Mouse (Mus musculus): Measurements from ENCODE around the gene Wnk1. TPM values are rescaled to one million over a fixed set of nuclear protein-coding genes. Genes with fewer than 3 reads are reported as not detected.
A peak's percentile ranks its signal among the peaks of the same experiment; 100 is the strongest.
"Not testable (repeated sequence)": the region's sequence is repeated elsewhere in the genome, so short reads cannot be mapped to it uniquely, and the experiment has no call there.

The Wnk1 gene
- 59.3 and 61.0 TPM in 2 replicates for polyA plus RNA-seq (2014; fragmentation: Nextera tagmentation; extraction: Ambion mirVana)

DNA sequence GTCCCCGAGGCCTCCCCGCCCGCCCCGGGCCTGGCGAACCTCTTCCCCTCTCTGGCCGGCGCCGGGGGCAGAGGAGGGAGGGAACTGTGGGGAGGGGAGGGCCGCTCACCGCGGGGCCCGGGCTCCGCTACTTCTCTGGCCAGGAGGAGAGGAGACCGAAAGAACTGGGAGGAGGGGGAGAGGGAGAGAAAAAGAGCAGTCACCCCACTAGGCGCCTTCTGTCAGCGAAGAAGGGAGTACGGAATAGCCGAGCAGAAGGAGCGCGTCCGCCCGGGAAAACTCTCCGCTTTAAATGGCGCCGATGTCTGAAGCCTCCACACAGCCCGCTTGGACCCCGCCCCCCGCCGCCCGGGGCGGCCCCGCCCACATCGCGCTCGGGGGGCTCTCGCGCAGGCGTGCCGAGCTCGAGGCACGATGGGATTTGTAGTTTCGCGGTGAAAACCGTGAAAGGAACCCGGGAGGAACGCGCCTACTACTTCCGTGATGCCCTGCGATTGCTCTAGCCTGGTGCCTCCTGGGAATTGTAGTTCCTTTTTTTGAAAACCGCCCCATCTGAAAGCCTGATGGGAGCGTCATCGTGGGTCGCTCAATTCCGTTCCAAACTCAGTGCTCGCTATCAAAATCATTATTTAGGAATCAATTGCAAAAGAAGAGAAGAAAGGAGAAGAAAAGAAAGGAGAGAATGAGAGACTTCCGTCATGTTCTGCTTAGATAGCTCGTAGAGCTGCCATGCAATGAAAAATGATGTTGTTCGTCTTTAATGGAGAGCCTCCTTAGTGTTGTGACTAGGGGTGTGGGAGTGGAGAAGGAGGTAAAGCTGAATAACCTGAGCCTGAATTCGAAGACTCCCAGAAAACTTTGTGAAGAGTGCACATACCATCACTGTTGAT lies at the start of gene Wnk1:
TSS of gene Wnk1 (minus strand) at position 307 of the 890 bp plus-strand sequence.
- Histone ChIP-seq H3K27ac (ENCODE audit: low read depth, low read length) (peak within 1 kb of the TSS; percentile 96), H3K9ac (ENCODE audit: low read length) (peak within 1 kb of the TSS; percentile 81), H3K4me1 (ENCODE audit: control insufficient read depth, insufficient read depth, low read length) (peaks cover 16% of the 10 kb centered on the region), H3K4me2 (peak within 1 kb of the TSS; percentile 88), H3K36me3 (ENCODE audit: control insufficient read depth, insufficient read depth, low read length) (no peaks in the 10 kb centered on the region), H3K4me3 (ENCODE audit: low read depth, low read length) (peak within 1 kb of the TSS; percentile 84), H3K27me3 (ENCODE audit: control insufficient read depth, insufficient read depth, low read length) (no peaks in the 10 kb centered on the region), H3K9me3 (ENCODE audit: control insufficient read depth, low read length) (no peaks in the 10 kb centered on the region)
- WGBS, result under 1% methylated on average over 56 of the region's 59 CpGs
- DNase-seq (ENCODE audit: low spot score, missing footprints) (peak; percentile 100), ATAC-seq (ENCODE audit: low FRiP score) (peak; percentile 94)

DNA sequence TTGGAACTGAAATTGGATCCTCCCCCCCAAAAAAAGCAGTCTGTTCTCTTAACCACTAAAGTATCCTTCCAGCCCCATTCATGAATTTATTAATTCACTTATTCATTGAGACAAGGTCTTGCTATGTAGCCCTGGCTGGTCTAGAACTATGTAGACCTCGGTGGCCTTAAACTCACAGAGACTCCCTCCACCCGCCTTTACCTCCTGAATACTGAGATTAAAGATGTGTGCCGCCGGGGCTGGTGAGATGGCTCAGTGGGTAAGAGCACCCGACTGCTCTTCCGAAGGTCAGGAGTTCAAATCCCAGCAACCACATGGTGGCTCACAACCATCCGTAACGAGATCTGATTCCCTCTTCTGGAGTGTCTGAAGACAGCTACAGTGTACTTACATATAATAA lies 48.6 kb upstream of the Wnk1 start:
- H3K27me3 ChIP-seq (ENCODE audit: control insufficient read depth, insufficient read depth, low read length); DNase-seq (ENCODE audit: low spot score, missing footprints); H3K27ac ChIP-seq (ENCODE audit: low read depth, low read length); H3K9me3 ChIP-seq (ENCODE audit: control insufficient read depth, low read length); H3K36me3 ChIP-seq (ENCODE audit: control insufficient read depth, insufficient read depth, low read length); ATAC-seq (ENCODE audit: low FRiP score); H3K9ac ChIP-seq (ENCODE audit: low read length); H3K4me2 ChIP-seq; H3K4me1 ChIP-seq (ENCODE audit: control insufficient read depth, insufficient read depth, low read length); H3K4me3 ChIP-seq (ENCODE audit: low read depth, low read length): not testable (repeated sequence)
- 87% methylated on average over 6 of the region's 8 CpGs for WGBS

DNA sequence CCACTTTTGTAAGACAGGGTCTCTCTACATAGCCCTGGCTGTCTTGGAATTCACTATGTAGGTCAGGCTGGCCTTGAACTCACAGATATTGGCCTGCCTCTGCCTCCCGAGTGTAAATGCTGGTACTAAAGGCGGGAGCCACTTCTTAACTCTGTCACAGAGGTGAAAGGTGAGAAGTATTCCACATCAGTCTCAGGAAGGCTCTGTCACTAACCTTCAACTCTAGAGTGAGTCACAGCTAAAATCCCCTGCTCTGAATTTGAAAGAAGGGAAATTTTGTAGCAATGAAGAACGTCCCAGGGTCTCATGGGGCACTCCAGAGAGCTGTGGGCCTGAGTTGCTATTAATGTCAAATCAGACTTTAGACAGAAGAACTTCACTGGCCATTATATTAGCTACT lies 47.4 kb upstream of the Wnk1 start:
- H3K27me3 ChIP-seq (ENCODE audit: control insufficient read depth, insufficient read depth, low read length), result no peaks in the 10 kb centered on the region
- no peak overlapping the region for H3K4me3 ChIP-seq (ENCODE audit: low read depth, low read length)
- H3K9ac ChIP-seq (ENCODE audit: low read length), result no peak overlapping the region
- no peaks in the 10 kb centered on the region for H3K36me3 ChIP-seq (ENCODE audit: control insufficient read depth, insufficient read depth, low read length)
- WGBS, result 74% methylated on average over 3 of the region's 3 CpGs
- no peak overlapping the region for H3K27ac ChIP-seq (ENCODE audit: low read depth, low read length)
- DNase-seq (ENCODE audit: low spot score, missing footprints) (no peak), ATAC-seq (ENCODE audit: low FRiP score) (no peak)
- H3K9me3 ChIP-seq (ENCODE audit: control insufficient read depth, low read length), result no peaks in the 10 kb centered on the region
- no peak overlapping the region for H3K4me2 ChIP-seq
- H3K4me1 ChIP-seq (ENCODE audit: control insufficient read depth, insufficient read depth, low read length), result no peaks in the 10 kb centered on the region

DNA sequence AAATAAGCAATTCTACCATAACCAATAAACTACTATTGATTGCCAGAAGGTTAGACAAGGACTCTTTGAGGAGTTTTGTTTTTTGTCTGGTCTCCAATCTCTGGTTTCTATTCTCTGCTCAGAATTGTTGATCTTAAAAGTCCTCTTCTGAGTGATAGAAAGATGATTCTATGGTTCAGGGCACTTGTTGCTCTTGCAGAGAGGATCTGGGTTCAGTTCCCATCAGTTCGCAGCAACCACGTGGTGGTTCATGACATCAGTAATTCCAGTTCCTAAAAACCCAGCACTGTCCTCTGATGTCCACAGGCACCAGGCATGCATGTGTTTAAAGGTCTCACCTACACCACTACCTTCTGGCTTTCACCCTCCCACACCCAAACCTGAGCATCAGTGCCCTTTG lies 46.5 kb upstream of the Wnk1 start:
- Histone ChIP-seq H3K36me3 (ENCODE audit: control insufficient read depth, insufficient read depth, low read length) (no peaks in the 10 kb centered on the region), H3K4me2 (no peak overlapping the region), H3K27me3 (ENCODE audit: control insufficient read depth, insufficient read depth, low read length) (no peaks in the 10 kb centered on the region), H3K9ac (ENCODE audit: low read length) (no peak overlapping the region), H3K9me3 (ENCODE audit: control insufficient read depth, low read length) (no peaks in the 10 kb centered on the region), H3K4me1 (ENCODE audit: control insufficient read depth, insufficient read depth, low read length) (no peaks in the 10 kb centered on the region), H3K4me3 (ENCODE audit: low read depth, low read length) (no peak overlapping the region), H3K27ac (ENCODE audit: low read depth, low read length) (no peak overlapping the region)
- WGBS, result 92% methylated on average over 2 of the region's 2 CpGs
- no peak for DNase-seq (ENCODE audit: low spot score, missing footprints)
- no peak for ATAC-seq (ENCODE audit: low FRiP score)

DNA sequence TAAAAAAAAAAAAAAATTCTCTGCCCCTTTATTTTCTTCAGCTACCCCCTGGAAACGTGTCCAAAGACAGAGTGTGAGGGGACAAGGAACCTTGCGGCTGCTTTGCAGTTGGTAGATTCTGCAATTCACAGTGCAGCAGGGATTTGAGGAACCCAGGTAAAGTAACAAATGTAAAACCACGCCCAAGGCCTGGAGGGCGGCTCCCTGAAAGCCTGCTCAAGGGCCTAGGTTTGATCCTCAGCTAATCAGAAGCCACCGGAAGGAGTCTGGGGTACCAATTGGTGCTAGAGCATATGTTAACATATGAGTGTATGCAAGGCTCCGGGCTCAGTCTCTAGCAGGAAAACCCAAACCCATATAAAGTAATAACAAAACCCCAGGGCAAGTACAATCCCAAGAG lies 45.0 kb upstream of the Wnk1 start:
- Histone ChIP-seq H3K9me3 (ENCODE audit: control insufficient read depth, low read length) (no peaks in the 10 kb centered on the region), H3K4me1 (ENCODE audit: control insufficient read depth, insufficient read depth, low read length) (no peaks in the 10 kb centered on the region), H3K9ac (ENCODE audit: low read length) (no peak overlapping the region), H3K36me3 (ENCODE audit: control insufficient read depth, insufficient read depth, low read length) (no peaks in the 10 kb centered on the region), H3K4me3 (ENCODE audit: low read depth, low read length) (no peak overlapping the region), H3K4me2 (no peak overlapping the region), H3K27me3 (ENCODE audit: control insufficient read depth, insufficient read depth, low read length) (no peaks in the 10 kb centered on the region), H3K27ac (ENCODE audit: low read depth, low read length) (no peak overlapping the region)
- ATAC-seq (ENCODE audit: low FRiP score) (no peak), DNase-seq (ENCODE audit: low spot score, missing footprints) (no peak)
- 76% methylated on average over 6 of the region's 6 CpGs for WGBS

DNA sequence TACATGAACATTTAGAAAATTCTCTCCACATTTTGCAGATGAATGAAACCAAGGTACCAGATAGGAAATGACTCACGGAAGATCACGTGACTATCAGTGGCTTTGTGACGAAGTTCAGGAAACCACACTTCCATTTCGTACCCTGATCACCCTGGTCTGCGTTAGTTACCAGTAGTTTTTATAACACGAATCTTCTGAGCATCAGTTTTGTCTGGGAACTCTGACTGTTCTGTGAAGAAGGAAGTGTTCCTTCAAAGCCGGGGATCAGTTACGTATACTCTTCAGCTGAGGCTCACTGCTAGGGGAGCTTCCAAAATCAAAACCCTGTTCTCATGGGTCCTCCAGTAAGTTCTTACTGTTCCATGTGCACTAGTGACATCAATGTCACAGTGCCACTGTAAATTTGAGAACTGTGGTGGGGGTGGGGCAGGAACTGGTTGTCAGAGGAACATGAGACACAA lies 44.5 kb upstream of the Wnk1 start:
- no peak overlapping the region for H3K9ac ChIP-seq (ENCODE audit: low read length)
- WGBS, result 92% methylated on average over 8 of the region's 8 CpGs
- no peak overlapping the region for H3K4me3 ChIP-seq (ENCODE audit: low read depth, low read length)
- H3K4me1 ChIP-seq (ENCODE audit: control insufficient read depth, insufficient read depth, low read length), result no peaks in the 10 kb centered on the region
- no peak overlapping the region for H3K27ac ChIP-seq (ENCODE audit: low read depth, low read length)
- H3K27me3 ChIP-seq (ENCODE audit: control insufficient read depth, insufficient read depth, low read length), result no peaks in the 10 kb centered on the region
- no peak for ATAC-seq (ENCODE audit: low FRiP score)
- no peak overlapping the region for H3K4me2 ChIP-seq
- no peaks in the 10 kb centered on the region for H3K36me3 ChIP-seq (ENCODE audit: control insufficient read depth, insufficient read depth, low read length)
- no peak for DNase-seq (ENCODE audit: low spot score, missing footprints)
- H3K9me3 ChIP-seq (ENCODE audit: control insufficient read depth, low read length), result no peaks in the 10 kb centered on the region

DNA sequence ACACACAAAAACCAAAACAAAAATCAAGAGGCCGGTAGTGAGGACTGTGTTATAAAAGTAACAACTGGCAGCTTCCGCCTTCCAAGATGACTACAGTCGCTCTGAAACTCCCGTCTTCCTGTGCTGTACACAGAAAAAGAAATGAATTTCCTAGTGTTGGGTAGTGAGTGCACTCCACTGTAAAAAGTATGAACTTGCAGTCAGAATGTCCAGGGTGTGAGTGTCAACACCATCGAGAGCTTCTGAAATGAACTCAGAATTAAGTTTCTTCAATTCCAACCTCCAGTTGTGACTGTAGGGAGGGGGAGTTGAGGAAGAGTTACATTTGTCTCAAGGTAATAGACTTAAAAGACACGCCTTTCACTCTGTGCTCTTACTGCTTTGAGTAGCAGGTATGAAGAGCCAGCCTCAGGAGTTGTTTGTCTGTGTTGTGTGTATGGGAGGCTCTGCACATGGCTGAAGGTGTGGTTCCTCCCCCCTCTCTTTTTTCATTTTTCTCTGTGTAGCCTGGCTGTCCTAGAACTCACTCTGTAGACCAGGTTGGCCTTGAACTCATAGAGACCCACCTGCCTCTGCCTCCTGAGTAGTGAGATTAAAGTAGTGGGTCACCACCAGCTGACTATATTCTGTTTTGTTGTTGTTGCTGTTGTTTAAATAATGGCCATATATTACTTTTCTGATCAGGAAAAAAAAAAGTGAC lies 43.9 kb upstream of the Wnk1 start:
- H3K4me2 ChIP-seq, result no peak overlapping the region
- 93% methylated on average over 6 of the region's 6 CpGs for WGBS
- H3K9me3 ChIP-seq (ENCODE audit: control insufficient read depth, low read length), result no peaks in the 10 kb centered on the region
- H3K27me3 ChIP-seq (ENCODE audit: control insufficient read depth, insufficient read depth, low read length), result no peaks in the 10 kb centered on the region
- no peak overlapping the region for H3K27ac ChIP-seq (ENCODE audit: low read depth, low read length)
- H3K4me1 ChIP-seq (ENCODE audit: control insufficient read depth, insufficient read depth, low read length), result no peaks in the 10 kb centered on the region
- DNase-seq (ENCODE audit: low spot score, missing footprints), result no peak
- H3K4me3 ChIP-seq (ENCODE audit: low read depth, low read length), result no peak overlapping the region
- no peaks in the 10 kb centered on the region for H3K36me3 ChIP-seq (ENCODE audit: control insufficient read depth, insufficient read depth, low read length)
- H3K9ac ChIP-seq (ENCODE audit: low read length), result no peak overlapping the region
- ATAC-seq (ENCODE audit: low FRiP score), result no peak

DNA sequence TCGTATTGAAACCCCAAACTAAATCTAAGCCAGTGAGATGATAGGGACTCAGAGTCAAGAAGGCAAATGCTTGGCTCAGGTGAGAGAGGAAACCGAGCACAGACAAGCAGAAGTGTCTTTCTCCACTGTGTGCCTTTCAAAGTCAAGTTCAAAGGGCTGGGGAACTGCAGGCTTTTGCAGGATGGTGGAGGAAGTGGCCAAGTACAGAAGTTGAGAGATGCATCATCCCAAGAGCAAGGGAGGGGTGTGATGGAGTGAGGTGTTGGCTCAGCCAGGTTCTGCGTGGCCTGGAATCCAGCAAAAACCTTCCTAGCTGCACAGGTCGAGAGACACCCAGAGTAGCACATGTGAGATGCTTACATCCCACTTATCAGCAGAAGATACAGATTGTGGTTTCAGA lies 43.0 kb upstream of the Wnk1 start:
- no peaks in the 10 kb centered on the region for H3K4me1 ChIP-seq (ENCODE audit: control insufficient read depth, insufficient read depth, low read length)
- no peak overlapping the region for H3K9ac ChIP-seq (ENCODE audit: low read length)
- no peak overlapping the region for H3K27ac ChIP-seq (ENCODE audit: low read depth, low read length)
- H3K9me3 ChIP-seq (ENCODE audit: control insufficient read depth, low read length), result no peaks in the 10 kb centered on the region
- H3K4me3 ChIP-seq (ENCODE audit: low read depth, low read length), result no peak overlapping the region
- ATAC-seq (ENCODE audit: low FRiP score) (no peak), DNase-seq (ENCODE audit: low spot score, missing footprints) (no peak)
- no peaks in the 10 kb centered on the region for H3K27me3 ChIP-seq (ENCODE audit: control insufficient read depth, insufficient read depth, low read length)
- WGBS, result 81% methylated on average over 4 of the region's 4 CpGs
- no peak overlapping the region for H3K4me2 ChIP-seq
- H3K36me3 ChIP-seq (ENCODE audit: control insufficient read depth, insufficient read depth, low read length), result no peaks in the 10 kb centered on the region

DNA sequence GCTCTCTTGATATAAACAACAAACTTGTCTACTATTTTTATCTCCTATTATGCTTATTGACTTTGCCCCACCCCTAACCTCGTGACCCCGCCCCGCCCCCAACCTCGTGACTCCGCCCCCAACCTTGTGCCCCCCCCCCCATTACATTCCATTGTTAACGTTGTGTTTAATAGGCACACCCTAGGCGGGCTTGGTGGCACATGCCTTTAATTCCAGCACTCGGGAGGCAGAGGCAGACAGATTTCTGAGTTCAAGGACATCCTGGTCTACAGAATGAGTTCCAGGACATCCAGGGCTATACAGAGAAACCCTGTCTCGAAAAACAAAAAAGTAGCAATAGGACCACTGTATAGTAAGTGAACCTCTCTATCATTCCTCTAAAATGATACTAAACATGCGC lies 41.1 kb upstream of the Wnk1 start:
- Histone ChIP-seq H3K27me3 (ENCODE audit: control insufficient read depth, insufficient read depth, low read length) (no peaks in the 10 kb centered on the region), H3K27ac (ENCODE audit: low read depth, low read length) (no peak overlapping the region), H3K4me3 (ENCODE audit: low read depth, low read length) (no peak overlapping the region), H3K9me3 (ENCODE audit: control insufficient read depth, low read length) (no peaks in the 10 kb centered on the region), H3K9ac (ENCODE audit: low read length) (no peak overlapping the region), H3K36me3 (ENCODE audit: control insufficient read depth, insufficient read depth, low read length) (no peaks in the 10 kb centered on the region), H3K4me1 (ENCODE audit: control insufficient read depth, insufficient read depth, low read length) (no peaks in the 10 kb centered on the region), H3K4me2 (no peak overlapping the region)
- no peak for DNase-seq (ENCODE audit: low spot score, missing footprints)
- WGBS, result 89% methylated on average over 10 of the region's 10 CpGs
- ATAC-seq (ENCODE audit: low FRiP score), result no peak

Measured in midbrain, embryonic 11.5 days (tissue).